In the genomic region with DNA sequence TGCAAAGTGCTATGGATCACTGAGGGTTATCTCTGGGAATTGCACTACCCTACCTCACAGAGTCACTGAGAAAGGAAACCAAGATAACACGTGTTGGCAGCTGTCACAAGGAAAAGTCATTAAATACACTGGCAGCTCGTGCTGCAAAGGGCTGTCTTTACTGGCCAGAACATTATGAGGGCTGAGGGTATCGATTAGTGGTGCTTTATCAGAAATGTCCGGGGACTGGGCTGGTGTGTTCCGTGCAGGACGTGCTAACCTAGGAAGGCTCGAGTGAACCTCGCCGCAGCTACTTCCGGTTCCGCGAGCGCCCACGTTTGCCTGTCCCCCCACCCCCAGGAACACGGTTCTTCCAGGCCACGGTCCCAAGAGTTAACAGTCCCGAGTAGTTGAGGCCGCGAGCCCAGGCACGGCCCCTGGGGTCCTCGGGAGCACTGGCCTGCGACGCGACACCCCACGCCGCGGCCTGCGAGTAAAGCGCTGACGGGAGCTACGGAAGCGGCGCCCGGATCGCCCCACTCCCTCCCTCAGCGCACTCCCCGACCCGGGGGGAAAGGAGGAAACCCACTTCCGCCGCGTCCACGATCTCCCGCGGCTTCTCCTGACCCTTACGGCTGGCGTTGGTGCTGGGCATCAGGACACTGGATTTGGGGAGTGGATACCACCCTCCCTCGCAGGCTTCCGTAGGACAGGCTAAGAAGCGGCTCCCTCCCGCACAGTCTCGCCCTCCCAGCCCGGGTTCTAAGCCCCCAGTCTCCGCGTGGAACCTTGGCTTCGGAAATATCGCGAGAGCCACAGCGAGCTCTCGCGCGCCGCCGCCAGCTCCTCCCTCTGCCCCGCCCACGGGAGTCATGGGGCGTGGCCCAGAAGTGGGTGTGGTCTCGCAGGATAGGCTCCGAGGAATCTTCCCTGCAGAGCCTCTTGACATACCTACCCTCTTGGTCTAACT, we compare ENCODE assay signal across 7 mouse cellular contexts. TPM values are rescaled to one million over a fixed set of nuclear protein-coding genes. Genes with fewer than 3 reads are reported as not detected.
DNase-seq lines count a peak whose midpoint lies in the region; ATAC-seq lines count a peak whose summit lies in the region.

A gene (minus strand): TSS at position 785 of the 949 bp plus-strand sequence.

- no peaks in the 10 kb centered on the region for H3K4me1 ChIP-seq in intestine, embryonic 16.5 days (ENCODE audit: control insufficient read depth, insufficient read depth, low read length)
- H3K4me1 ChIP-seq in midbrain, embryonic 11.5 days (ENCODE audit: control insufficient read depth, insufficient read depth, low read length): no peaks in the 10 kb centered on the region

- H3K27ac ChIP-seq in intestine, embryonic 16.5 days (ENCODE audit: low read length): peak within 1 kb of the TSS; percentile 99
- peak within 1 kb of the TSS; percentile 84 for H3K27ac ChIP-seq in midbrain, embryonic 11.5 days (ENCODE audit: low read depth, low read length)

- no peaks in the 10 kb centered on the region for H3K36me3 ChIP-seq in intestine, embryonic 16.5 days (ENCODE audit: control insufficient read depth, insufficient read depth, low read length)
- H3K36me3 ChIP-seq in midbrain, embryonic 11.5 days (ENCODE audit: control insufficient read depth, insufficient read depth, low read length): 0 out of 2 replicates have a peak, but pooled peaks cover 2% of the 10 kb centered on the region

- peak within 1 kb of the TSS; percentile 99 for H3K9ac ChIP-seq in intestine, embryonic 16.5 days (ENCODE audit: low read depth, low read length)
- H3K9ac ChIP-seq in midbrain, embryonic 11.5 days (ENCODE audit: low read length): peak within 1 kb of the TSS; percentile 96

- no peaks in the 10 kb centered on the region for H3K27me3 ChIP-seq in intestine, embryonic 16.5 days (replicated peaks; ENCODE audit: control insufficient read depth, insufficient read depth, low read length)
- H3K27me3 ChIP-seq in midbrain, embryonic 11.5 days (ENCODE audit: control insufficient read depth, insufficient read depth, low read length): no peaks in the 10 kb centered on the region

- peak; percentile 93 for ATAC-seq in intestine, embryonic 16.5 days
- ATAC-seq in midbrain, embryonic 11.5 days (ENCODE audit: low FRiP score): peak; percentile 91

- DNase-seq in adrenal gland, adult 2 months: peak; percentile 94
- DNase-seq in embryo, embryonic 11.5 days (ENCODE audit: low read depth, low spot score): peak; percentile 87
- DNase-seq in gastrocnemius, postnatal 4 days (ENCODE audit: low spot score in 2 of 2): peak; percentile 90 to 93
- DNase-seq in left cerebral cortex, postnatal 36 days (ENCODE audit: low spot score in 2 of 2): peak; percentile 88 to 89
- peak; percentile 100 for DNase-seq in midbrain, embryonic 11.5 days (ENCODE audit: low spot score, missing footprints)
- DNase-seq in skeletal muscle tissue, adult 2 months (ENCODE audit: low read depth, low spot score): peak; percentile 91

- WGBS in intestine, embryonic 16.5 days: under 1% methylated on average over 68 of the region's 68 CpGs
- under 1% methylated on average over 65 of the region's 68 CpGs for WGBS in midbrain, embryonic 11.5 days

- H3K9me3 ChIP-seq in intestine, embryonic 16.5 days (ENCODE audit: control insufficient read depth, low read length): no peaks in the 10 kb centered on the region
- no peaks in the 10 kb centered on the region for H3K9me3 ChIP-seq in midbrain, embryonic 11.5 days (ENCODE audit: control insufficient read depth, low read length)

- peak within 1 kb of the TSS; percentile 94 for H3K4me3 ChIP-seq in intestine, embryonic 16.5 days (ENCODE audit: low read length)
- peak within 1 kb of the TSS; percentile 78 for H3K4me3 ChIP-seq in midbrain, embryonic 11.5 days (ENCODE audit: low read depth, low read length)

- intact Hi-C loops in left cerebral cortex, postnatal 36 days (cut with DNase I): loop anchor here (10.0 kb wide), 1 partner anchor 178 kb away; a partner anchor contains a TSS

- peak within 1 kb of the TSS; percentile 69 for H3K4me2 ChIP-seq in intestine, embryonic 16.5 days (ENCODE audit: low read depth, low read length)
- H3K4me2 ChIP-seq in midbrain, embryonic 11.5 days: peak within 1 kb of the TSS; percentile 73

RNA-seq across cellular contexts. Expression of the gene that starts here (rescaled TPM):
- 10 to 100 TPM; 81.7 to 98.0 TPM for total RNA-seq in adrenal gland, adult 2 months (2021)
- 10.4 and 12.8 TPM in 2 replicates for polyA plus RNA-seq in adrenal gland, adult 2 months (2012; rRNA removed)
- total RNA-seq in gastrocnemius, postnatal 4 days (2021): 10 to 100 TPM; 78.9 to 79.1 TPM
- polyA plus RNA-seq in intestine, embryonic 16.5 days (2015; fragmentation: Nextera tagmentation; extraction: Ambion mirVana): 178 TPM in 2 replicates
- 10 to 100 TPM; 50.2 to 50.3 TPM for total RNA-seq in left cerebral cortex, postnatal 36 days (2021)
- 126 and 148 TPM in 2 replicates for polyA plus RNA-seq in midbrain, embryonic 11.5 days (2014; fragmentation: Nextera tagmentation; extraction: Ambion mirVana)

Comparison
In these comparisons a context has a peak if more than half of its experiments do, and no peak if none do; other contexts are left out.
1. Peak in every context shown above with its lines: DNase-seq, ATAC-seq, H3K4me3 ChIP-seq and H3K27ac ChIP-seq.